Mouse (Mus musculus) embryo, embryonic 11 days (tissue): ENCODE results near the gene Sgta.

ENCODE experiments used
- DNase-seq: peaks from one replicate; pipeline ENCODE4 v3.0.0-alpha.2; 2015

The Sgta gene

DNA sequence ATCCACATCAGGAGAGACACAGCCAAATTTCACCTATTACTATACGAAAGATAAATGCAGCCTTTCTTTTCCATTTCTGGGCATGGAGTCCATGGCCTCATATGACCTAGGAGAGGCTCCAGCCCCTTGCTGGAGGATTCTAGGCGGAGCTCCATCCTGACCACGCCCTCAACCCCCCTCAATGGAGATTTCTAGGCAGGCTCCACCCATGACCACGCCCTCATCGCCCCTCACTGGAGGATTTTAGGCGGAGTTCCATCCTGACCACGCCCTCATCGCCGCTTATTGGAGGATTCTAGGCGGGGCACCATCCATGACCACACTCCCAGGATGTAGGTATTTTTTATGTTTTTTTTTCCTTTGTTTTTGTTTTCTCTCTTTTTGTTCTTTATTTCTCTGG lies 41.7 kb downstream of the Sgta start:
- DNase-seq, result peak; percentile 65

DNA sequence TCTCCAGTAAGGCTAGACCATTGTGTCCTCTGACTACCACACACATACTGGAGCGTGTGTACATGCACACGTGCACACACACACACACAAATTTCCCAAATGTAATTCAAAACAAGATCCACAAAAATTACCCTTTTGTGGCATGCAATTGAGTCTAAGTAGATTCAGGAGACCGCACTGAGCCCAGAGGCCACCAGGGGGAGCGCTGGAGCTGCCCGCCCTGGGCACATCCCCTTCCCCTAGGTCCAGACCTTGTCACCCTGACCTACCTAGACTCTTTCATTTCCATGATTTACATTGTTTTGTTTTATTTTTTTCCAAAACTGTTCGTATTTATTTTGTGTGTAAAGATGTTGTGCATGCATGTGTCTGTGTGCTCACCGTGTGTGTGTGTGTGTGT lies 43.3 kb downstream of the Sgta start:
- DNase-seq, result peak; percentile 68

DNA sequence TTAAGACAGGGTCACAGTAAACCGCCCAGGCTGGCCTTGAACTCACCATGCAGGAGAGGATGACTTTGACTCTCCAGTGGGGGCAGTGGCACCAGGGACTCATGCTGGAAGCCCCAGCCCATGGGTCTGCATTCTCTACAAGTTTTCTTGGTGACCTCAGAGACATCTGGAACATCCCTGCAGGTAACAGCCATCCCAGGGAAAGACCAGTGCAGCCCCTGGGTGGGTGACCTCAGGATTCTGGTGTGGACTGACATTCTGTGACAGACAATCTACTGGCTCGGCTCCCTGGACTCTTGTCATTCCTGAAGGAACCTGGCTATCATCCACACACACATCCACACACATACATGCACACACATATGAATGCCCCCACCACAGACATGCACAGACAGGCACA lies 44.3 kb downstream of the Sgta start:
- no peak for DNase-seq

DNA sequence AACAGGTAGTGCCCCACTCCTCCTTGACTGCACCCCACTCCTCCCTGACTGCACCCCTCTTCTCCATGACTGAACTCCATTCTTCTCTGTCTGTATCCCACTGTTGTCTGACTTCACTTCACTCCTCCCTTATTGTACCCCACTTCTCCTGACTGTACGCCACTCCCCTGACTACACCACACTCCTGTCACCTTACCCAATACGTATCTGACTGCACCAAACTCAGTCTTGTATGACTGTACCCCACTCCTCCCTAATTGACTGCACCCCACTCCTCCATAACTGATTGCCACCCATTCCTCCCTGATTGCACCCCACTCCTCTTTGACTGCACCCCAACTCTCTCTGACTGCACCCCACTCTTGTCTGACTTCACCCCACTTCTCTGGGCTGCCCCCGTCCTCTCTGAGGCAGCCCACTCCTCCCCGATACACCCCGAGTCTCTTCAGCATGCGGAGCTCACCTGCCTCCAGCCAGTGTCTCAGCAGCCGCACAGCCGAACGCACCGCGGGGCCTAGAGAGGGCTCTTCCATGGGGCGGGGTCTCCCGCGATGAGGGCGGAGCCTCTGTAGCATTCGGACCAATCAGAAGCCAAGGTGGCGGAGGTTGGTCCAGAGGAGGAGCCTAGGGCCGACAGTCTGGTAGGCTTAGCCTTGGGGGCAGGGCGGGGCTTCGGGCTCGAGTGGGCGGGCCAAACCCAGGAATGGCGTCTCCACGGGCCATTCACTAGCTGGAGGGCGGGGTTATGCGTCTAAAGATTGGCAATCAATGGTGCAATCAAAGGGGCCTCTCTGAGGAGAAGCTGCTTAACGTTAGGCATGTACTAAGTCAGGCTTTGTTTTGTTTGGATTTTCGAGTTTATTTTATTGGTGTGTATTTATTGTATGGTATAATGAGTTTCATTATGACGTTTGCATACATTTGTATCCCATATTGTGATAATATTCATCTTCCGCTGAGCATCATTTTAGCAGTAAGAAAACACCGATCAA lies 45.3 kb downstream of the Sgta start, which contains the start of gene Gng7:
Gng7 (minus strand) TSS at position 553 of the 992 bp plus-strand sequence.
- peak; percentile 98 for DNase-seq

DNA sequence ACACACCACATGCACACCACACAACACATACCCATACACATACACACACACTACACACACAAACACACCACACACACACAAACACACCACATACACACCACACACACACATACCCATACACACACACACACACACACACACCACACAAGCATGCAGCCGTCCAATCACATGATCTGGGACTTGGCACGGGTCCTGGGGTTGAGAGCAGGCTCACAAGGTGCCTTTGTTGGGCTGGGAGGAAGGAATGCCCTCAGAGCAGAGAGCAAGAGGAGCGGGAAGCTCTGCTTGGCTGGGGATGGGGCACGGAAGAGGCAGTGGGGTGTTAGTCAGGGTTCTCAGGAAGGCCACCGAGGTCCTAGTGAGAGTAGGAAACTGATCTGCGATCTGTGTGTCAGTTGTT lies 49.1 kb downstream of the Sgta start:
- no peak for DNase-seq

DNA sequence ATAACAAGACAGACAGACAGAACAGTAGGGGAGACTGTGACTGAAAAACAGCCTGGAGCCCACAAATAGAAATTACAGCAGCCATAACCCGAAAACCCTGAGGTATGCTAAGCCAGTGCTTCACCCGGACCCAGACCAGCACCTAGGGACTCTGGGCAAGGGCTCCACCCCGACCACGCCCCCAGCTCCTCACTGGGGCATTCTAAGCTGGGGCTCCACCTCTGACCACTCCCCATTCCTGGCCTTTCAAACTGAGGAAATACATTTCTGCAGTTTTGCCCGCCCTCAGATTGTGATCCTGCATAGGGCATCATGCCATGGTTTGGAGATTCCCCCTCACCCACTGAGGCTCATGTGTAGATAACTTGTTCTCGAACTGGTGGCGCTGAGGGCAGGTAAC lies 52.7 kb downstream of the Sgta start:
- DNase-seq, result no peak

DNA sequence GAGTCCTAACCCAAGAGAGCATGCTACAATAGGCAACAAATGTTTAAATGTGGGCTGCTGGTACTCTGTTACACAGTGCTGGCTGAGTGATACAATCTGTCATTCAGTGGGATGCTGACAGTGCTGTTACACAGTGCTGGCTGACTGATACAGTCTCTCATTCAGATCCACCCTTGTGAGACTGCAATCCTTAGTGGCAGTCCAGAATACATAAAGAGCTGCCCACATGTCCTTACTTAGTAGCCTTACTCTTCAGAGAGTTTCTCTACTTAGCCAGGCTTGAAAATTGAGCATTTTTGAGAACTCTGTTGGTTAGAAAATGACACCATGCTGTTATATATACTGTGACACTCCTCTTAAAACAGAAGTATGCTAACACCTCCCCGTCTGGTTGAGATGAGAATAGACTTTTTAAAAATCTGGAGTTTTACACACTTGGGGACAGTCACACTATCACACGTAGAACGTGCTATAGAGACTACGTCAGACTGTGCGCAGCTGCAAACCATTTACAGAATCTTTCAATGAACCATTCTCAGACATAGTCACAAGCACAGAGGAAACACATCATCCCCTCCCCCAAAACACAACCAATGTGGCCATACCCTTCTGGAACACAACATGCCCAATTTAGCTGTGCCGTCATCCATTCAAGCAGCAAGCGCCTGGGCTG lies 53.8 kb downstream of the Sgta start:
- no peak for DNase-seq

DNA sequence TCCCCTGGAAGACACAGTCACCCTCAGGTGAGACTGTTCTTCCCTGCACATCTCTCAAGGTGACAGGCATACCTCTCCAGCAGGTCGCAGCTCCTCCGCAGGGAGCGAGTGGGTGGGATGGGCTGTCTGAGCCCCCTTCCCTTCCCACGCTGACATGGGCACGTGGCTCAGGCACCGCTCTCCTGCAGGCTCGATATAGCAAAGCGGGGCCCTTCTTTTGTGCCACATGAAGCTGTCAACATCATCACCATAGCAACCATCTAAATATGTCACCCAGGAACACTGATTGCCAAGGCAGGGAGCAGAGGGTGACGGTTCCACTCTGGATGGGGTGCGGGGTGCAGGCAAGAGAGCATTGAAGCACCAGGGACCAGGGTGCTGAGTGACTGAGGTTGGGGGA lies 58.8 kb downstream of the Sgta start:
- no peak for DNase-seq

DNA sequence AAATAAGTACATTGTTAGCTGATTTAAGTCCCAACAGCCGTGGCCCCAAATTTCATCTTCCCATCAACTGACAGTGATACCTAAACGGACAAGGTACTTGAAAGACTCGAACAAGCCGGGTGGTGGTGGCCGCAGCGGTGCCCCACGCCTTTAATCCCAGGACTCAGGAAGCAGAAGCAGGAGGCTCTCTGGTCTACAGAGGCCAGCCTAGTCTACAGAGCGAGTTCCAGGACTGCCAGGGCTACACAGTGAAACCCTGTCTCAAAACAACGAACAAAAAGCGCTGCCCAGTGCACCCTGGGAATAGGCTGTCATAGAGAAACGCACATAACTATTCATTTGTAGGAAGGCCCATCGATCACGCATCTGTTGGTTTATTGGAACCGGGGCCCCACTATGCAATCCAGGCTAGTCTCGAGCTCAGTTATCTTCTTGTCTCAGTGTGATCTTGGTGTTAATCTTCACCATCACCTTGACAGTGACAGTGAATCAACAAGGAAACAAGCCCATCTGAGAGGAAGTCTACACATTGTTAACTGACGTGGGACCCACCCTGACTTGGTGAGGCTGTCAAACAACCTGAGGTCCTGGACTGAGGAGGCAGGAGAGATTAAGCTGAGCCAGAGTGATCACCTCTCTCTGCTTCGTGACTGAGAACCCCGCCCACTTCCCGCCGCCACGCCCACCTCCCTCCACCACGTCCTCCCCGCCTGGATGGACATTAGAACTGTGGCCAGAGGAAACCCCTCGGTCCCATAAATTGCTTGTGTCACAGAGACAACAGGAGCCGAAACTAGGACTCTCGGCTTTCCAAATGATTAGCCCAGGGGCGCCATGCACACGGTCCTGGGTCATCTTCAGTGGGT lies 59.6 kb downstream of the Sgta start:
- no peak for DNase-seq

DNA sequence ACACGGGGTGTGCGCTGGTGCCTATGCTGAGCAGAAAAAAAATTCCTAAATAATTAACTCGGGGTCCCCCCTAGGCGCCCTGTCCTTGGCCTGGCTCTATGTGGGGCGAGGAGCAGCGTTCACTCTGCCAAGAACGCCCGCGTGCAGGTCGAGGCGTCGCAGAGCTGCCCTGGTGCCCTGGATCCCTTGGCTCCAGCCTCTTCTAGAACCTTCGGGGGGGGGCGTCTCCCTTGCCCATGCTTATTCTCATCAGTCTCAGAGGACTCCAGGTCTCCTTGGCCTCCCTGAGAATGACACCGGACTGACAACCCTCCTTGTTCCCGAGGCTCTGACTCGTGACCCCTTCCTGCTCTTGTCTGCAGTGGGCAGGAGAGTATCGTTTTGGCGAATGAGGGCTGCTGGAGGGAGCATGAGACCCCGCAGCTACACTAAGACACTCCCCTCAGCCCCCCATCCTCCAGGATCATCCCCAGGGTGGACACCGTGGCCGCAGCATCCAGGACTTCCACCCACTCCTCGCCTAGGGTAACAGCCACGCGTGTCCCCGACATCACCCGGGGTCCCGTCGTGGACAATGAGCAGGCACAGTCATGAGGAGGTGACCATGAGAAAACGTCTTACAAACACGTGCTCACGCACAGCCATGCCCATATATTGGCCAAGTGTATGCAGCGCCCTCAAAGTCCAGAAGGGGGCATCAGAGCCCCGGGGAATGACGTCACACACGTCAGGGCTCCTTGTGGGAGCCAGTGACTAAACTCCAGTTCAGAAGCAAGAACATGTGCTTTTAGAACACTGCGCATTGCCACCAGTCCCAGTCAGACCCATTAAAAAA lies 60.4 kb downstream of the Sgta start:
- peak; percentile 85 for DNase-seq

DNA sequence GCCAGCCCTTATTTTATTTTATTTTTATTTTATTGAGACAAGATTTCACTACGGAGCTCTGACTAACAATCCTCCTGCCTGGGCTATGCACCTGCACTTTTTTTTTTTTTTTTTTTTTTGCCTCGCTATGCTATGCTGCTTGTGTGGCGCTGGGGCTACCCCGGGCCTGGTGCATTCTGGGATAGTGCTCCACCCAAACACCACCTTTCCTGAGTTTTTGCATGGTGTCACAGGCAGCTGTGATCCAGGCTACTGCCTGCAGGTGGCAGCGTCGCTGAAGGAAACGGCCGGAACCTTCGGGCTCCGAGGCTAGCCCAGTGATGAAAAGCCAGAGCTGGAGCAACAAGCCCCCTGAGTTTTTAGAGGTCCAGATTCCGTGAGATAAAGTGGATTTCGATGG lies 61.2 kb downstream of the Sgta start:
- DNase-seq, result peak; percentile 83

DNA sequence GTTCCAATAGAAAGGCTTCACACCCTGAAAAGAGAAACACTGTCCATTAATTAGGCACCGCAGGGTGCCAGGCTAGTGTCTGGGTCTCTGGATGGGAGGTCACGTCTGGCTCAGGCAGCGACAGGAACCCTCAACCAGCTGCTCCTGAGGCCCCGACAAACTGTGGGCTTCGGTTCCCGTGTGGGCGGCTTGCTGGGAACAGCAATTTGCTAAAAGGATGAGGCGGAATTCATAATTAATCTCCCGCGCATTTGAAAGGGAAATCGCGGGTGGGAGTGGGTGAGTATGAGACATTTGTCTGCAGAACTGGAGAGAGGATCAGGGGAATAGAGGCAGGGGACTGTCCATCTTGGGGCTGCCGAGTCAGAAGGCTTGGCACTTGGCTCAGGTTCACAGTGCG lies 62.0 kb downstream of the Sgta start:
- DNase-seq, result no peak

DNA sequence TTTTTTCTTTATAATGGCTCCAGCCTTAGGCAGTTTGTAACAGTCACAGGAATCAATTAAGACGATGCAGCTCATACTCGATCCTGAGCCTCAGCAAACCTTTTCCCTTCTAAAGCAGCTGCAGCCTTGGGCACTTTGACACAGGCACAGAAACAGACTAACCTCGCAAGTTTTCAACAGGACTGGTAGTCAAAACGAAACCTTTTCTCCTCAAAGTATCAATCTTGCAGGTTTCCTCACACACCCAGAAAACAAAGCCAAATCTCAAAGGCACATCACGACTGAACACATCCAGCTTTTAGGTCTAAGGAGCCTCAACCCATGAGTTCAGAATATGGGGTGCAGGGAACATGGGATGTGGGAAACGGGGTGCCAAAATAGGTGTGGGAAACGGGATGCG lies 62.6 kb downstream of the Sgta start:
- no peak for DNase-seq

DNA sequence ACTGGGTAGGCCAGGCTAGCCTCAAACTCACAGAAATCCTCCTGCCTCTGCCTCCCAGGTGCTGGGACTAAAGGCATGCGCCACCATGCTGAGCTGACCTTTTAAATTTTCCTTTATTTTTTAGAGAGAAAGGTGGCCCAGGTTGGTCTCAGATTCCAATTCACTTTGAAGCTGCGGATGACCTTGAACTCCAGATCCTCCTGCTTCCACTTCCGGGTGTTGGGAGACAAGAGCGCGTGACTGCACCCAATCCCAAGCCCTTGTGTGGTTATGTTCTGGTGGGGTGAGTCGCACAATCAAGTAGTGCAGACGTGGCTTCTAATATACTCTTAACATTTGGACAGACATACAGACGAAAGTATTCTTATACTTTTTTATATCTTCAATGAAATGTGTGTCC lies 63.5 kb downstream of the Sgta start:
- no peak for DNase-seq

DNA sequence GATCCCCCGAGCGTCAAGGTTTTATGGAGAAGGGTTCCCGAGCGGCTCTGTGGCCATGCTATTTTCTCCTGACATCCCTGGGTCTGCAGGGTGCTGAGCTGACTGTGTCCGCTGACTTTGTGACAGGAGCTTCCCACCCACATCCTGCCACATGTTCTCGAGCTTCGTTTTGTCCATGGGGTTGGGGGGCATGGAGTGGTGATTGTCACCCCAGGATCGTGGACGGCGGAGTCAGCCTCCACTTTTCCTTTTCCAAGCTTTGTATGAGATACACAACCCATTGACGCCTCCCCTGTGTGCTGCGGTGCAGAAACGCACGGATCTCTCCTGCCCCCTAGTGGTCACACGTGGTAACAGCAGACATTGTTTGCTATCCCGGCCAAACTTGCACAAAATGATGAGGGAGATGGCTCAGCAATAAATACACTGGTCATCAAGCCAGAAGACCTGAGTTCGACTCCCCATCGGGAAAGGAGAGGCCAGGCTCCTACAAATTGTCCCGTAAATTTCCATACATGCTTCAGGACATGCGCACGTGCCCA lies 64.8 kb downstream of the Sgta start:
- peak; percentile 85 for DNase-seq

DNA sequence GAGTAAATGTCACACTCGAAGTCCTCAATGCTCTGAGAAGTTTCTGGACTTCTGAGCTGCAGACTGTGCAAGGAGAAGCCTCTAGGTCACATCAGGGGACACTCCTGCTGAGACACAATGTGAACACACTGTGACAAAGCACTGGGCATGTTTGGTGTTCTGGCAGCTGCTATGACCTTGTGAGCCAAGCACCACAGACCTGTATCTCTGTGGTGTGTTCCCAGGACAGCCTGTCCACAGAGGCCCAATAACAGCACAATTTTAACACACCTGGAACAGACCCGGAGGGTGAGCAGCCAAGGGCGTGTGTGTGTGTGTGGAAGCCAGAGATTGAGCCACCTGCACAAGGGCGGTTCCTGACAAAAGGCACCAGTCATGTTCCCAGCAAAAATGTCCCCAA lies 65.4 kb downstream of the Sgta start:
- no peak for DNase-seq
